Mouse (Mus musculus) embryo, embryonic 11.5 days (tissue): ENCODE results near the gene 2010111I01Rik.

Experiments
- DNase-seq: peaks from one replicate; pipeline ENCODE4 v3.0.0-alpha.2; 2012; ENCODE audit warnings: low read depth, low spot score

Gene 2010111I01Rik

DNA sequence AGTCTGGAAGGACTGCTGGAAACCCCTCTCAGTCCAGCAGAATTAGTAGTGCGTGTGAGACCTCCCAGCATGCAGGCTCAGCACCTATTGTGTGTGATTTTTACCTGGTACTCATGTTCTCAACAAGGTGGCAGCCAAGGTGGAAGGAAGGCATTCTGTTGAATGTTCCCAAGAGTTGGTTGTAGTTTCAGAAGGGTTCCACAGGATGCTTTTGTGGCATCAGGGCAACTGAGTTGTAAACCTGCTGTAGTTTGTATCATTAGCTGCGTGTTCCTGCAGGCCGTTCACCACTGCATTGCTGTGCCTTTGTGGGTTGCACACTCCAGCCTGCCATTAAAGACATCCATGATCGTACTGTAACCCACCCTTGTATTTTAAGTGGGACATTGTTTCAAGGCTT lies 294.0 kb downstream of the 2010111I01Rik start:
- DNase-seq = no peak

DNA sequence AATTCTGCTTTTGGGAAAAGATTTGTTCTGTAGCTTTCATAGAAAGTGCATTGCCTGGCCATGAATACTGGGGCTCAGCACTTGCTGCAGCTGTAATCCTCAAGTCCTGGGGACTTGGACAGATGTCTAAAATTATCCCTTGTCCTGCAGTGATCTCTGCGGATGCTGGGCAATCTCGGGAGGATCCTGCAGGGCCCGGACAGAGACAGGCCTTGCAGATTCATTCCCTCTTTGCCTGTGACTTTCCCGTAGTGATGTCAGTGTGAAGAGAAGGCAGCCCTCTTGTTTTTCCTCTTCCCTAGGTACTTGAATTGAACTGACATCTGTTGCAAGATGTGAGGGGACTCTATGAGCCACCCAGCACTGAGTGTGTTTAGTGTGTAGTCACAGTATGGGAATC lies 295.4 kb downstream of the 2010111I01Rik start:
- DNase-seq = no peak

DNA sequence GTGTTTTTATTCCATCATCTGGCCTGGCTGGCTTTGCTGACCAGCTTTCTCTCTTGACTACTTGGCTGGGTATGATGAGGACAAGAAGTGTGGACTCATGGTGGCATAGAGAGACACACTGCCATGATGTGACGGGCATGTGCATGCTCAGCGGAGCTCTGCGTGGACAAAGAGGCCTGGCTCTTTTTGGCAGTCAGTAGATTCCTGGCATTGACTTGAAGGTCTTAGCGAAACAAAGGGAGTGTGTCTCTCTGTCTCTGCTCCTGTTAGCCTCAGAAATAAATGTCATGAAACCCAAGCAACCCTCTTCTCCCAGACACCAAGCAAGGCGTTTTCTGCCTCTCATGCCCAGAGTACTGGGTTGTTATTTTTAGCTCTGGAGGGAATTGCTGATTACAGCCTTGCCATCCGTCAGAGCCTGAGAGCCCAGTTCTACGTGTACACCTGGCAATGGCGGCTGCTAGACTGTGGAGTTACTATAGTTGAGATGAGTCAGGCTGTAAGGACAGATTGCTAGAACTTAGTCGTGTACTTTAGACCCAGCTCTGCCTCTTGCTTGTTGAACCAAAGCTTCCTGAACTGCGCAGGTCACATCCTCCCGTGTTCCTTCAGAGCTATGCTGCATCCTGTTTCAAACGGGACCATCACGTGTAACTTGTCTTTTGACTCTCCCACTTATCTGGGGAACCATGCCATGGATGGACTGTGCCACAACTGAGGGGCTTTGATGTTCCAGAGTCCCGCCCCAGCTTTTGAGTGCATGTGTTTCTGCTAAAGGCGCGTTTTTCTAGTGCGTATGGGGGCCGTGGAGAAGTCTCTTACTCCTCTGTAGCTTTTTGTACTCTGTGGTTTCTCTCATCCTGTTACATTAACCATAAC lies 296.3 kb downstream of the 2010111I01Rik start:
- no peak for DNase-seq

GRCm38 (mm10) chr13:63261676-63262075 lies 297.0 kb downstream of the 2010111I01Rik start:
- no peak for DNase-seq

- no peak for DNase-seq
Observed at GRCm38 (mm10) chr13:63262168-63262957, 297.7 kb downstream of the 2010111I01Rik start.

DNA sequence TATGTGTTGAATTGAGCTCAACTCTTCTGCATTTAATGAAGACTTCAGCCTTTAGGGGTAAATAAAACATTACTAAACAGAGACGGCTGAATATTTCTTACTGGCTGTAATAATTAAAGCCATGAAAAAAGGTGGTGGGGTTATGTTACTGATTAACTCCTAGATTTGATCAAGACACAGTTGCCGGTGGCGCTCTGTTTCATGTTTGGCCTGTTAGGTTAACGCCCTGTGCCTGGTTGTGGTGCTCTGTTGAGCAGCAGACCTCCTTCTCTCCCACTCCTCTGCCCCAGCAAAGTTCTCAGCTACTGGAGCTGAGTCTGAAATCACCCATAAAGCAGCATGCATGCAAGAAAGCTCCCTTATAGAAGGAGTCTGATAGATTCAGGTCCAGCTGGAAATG lies 303.7 kb downstream of the 2010111I01Rik start:
- no peak for DNase-seq

GRCm38 (mm10) chr13:63268776-63269175 lies 304.1 kb downstream of the 2010111I01Rik start:
- no peak for DNase-seq

- DNase-seq = no peak
Observed at GRCm38 (mm10) chr13:63270191-63270590, 305.5 kb downstream of the 2010111I01Rik start.

DNA sequence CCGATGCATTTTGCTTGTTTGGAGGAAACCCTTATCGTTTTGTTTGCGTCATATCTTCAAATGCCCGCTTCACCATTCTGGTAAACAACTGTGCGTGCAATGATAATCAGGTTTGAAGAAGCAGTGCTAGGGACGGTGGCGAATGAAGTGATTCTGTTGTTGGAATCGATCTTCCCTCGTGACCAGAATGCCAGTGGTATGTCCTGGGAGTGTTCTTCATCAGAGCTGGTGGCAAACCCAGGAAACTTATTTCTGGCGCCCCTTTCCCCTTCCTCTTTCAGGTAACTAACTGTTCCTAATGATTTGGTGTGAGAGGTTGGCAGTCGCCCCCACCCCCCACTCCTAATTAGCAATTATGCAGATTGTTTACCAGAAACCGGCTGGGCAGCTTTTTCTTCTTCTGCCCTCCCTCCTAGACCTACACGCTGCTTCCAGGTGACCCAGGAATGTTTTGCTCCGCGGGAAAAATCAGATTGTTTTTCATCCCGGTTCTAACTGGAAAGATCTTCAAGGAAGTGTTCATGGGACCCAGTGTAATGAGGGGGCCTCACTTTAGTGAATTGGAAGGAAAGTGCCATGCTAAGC lies 307.4 kb downstream of the 2010111I01Rik start:
- no peak for DNase-seq

- no peak for DNase-seq
Observed at GRCm38 (mm10) chr13:63272602-63273229, 308.0 kb downstream of the 2010111I01Rik start.

DNA sequence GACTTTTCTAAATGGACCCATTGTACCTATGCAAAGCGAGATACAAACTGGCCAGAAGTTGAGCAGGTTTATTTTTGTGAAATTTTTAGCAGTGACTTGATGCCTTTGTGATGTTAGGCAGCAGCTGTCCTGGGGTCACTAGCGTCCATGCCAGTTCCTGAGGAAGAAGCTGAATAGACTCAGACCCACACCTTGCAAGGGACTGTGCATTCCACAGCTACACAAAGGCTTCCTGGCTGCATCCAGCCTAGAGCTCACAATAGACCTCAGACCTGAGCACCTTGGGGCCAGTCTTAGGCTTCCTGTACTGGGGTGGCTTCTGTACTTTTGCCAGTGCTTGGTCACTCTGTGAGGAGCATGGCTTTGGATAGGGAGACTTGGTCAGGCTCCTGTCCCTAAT lies 309.2 kb downstream of the 2010111I01Rik start:
- DNase-seq = no peak

DNA sequence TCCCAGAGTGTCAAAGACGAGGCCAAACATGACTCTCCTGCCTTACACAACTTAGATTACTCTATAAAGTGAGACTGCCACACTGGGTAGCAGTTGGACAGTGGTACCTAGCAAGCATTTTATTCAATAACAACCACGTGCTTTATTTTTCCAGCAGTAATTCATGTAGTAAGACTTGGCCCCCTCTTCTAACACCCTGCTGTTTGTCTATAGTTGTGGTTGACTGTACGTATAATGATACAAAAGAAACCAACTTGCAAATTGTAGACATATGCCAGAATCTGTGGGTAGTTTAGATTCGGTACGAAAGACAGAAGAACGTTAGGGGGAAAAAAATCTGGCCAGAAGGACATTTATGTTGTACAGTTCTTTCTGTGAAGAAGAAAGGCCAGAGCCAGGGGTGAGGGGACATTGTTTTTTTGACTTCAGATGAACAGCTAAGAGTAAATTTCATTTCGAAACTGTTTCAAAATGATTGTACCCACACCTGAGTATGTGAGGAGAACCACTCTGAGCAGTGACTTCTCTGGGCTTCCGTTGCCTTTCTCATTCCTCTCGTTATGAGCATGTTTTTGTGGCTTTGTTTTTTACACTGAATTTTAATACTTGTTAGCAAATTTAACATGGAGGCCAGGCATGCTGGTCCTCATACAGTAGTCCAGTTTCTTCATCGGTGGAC lies 309.9 kb downstream of the 2010111I01Rik start:
- DNase-seq = no peak

- DNase-seq = no peak
Observed at GRCm38 (mm10) chr13:63276389-63276788, 311.7 kb downstream of the 2010111I01Rik start.

- DNase-seq = no peak
Observed at GRCm38 (mm10) chr13:63277316-63277715, 312.6 kb downstream of the 2010111I01Rik start.

GRCm38 (mm10) chr13:63278141-63278631 lies 313.5 kb downstream of the 2010111I01Rik start:
- DNase-seq = no peak

GRCm38 (mm10) chr13:63278796-63279475 lies 314.2 kb downstream of the 2010111I01Rik start:
- DNase-seq = no peak

- DNase-seq = no peak
Observed at GRCm38 (mm10) chr13:63279807-63280206, 315.1 kb downstream of the 2010111I01Rik start.

GRCm38 (mm10) chr13:63280344-63280743 lies 315.7 kb downstream of the 2010111I01Rik start:
- no peak for DNase-seq

GRCm38 (mm10) chr13:63281206-63281605 lies 316.5 kb downstream of the 2010111I01Rik start:
- no peak for DNase-seq

- DNase-seq = no peak
Observed at GRCm38 (mm10) chr13:63283236-63283635, 318.5 kb downstream of the 2010111I01Rik start.
